Mouse (Mus musculus) adipose tissue, adult 10 weeks (tissue): ENCODE measurements around the gene Parl. TPM values are rescaled to one million over a fixed set of nuclear protein-coding genes. Genes with fewer than 3 reads are reported as not detected.

Experiments
- polyA plus RNA-seq: library from polyadenylated mRNA; stranded (reverse); fragments of 350-450 nt; fragmentation: Illumina TruSeq; extraction: RNeasy Lipid Tissue Mini Kit (QIAGEN cat#74804); gene quantifications from one replicate; pipeline ENCODE4 v1.2.3, GENCODE M21; 2014; ENCODE audit warnings: low read depth, low replicate concordance

Gene Parl
- polyA plus RNA-seq: 56.0 TPM

DNA sequence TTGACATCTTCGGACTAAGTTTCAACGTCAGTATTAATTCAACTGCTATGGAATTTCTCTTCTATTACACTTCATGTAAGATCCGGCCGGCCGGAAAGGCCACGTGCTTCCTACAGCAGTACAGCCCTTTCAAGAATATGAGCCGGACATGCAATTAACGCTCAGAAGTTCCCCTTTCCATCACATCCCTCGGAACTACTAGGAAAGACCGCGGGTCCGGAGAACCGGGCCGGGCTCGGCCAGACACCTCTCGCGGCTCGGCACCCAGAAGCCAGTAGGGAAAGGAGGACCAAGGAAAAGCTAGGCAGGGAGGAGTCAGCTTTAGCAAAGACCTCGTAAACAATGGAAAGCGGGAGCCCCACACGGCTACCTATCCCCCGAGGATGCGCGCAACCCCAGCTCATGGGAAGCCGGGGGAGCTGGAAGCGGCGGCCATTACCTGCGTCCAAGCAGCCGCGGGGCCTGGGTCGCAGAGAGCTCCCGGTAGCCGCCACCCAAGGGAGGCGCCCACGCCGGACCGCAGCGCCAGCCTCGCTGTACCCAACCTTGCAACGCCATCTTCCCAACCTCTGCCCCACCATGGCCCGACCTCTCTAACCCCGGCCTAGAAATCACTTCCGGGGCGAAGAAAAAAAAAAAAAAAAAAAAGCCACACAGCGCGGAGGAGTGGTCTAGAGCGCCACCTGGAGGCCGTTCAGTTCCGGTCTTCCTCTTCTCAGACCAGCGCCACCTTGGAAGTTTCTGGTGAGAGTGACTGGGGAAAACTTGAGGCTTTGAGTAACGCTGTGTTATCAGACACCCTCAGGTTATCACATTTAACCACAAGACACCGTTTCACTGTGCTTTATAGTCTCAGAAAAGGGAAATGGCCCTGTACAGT, at the start of gene Parl:
Gene Parl, minus strand, starts transcription at position 618 of the 880 bp plus-strand sequence.

DNA sequence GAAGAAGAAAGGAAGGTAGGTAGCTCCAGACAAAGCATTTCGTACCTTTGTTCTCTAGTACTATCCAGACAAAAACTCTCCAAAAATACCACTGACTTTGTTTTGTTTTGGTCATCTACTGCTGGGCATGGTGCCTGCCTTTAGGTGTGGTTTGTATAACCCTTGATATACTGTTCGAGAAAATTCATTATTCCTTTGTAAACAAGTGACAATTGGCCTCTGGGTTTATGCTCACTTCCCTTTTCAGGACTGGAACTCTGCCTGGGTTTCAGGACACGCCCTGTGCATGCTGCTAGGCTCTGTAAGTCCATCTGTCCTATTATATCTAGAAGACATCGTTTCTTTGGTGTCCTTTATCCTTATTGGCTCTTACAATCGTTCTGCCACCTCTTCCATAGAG, 23.1 kb upstream of the Parl start, which contains the start of gene Cyp2ab1:
Gene Cyp2ab1, minus strand, starts transcription at position 119 of the 400 bp plus-strand sequence.

DNA sequence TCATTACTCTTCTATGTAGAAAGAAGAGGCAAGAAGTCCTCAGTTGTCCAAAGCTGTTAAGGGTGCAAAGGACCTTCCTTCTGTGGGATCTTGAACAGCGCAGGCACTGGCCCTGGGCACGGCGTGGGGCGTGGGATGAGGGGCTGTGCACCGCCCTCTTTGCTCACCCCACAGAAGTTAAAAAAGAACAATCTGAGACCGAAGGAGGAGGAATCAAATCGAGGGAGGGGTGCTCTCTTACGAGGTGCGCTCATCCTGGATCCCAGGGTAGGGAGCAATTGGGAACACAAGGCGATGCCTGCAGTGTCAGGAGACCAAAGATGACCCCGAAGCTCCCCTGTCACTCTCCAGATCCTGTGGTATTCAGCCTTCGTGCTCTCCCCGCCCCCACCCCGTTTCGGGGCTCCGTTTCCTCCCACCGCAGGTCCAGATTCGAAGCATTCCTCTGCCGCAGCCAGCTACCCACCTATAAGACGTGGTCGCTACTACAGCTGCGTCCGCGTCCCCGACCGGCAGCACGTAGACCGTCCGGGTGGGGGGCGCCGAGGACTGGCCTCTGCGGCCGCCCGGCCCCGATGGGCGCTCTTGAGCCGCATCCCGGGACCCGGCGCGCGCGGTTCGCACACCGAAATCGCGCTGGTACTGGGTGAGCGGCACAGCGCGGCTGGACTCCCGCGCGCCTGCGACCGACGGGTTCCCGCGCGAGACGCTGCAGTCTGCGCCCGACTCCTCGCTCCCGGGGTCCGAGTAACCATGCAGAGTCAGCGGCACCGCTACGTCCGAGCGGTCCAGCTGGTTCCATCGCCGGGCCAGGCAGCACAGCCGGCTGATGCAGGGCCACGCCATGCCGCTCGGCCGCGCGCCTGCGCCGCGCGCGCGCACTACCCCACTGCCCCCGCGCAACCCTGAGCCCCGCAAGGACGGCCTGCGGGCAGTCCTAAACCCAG, 61.4 kb downstream of the Parl start, which contains the start of gene Map6d1:
Gene Map6d1, minus strand, starts transcription at position 891 of the 947 bp plus-strand sequence.

Other genes with a start within 250 kb of the Parl start
- gene Klhl24, start 204.8 kb downstream of the Parl start, polyA plus RNA-seq: 28.8 TPM
- gene Yeats2, start 161.3 kb downstream of the Parl start, polyA plus RNA-seq: 27.6 TPM
- 0.09 TPM for gene Map6d1, start 61.0 kb downstream of the Parl start, polyA plus RNA-seq
- 1.8 TPM for gene Cyp2ab1, start 23.0 kb upstream of the Parl start, polyA plus RNA-seq
- gene Abcc5, start 124.0 kb upstream of the Parl start, polyA plus RNA-seq: 55.7 TPM
- 41.3 TPM for gene Eif2b5, start 196.4 kb upstream of the Parl start, polyA plus RNA-seq
- gene Dvl3, start 214.6 kb upstream of the Parl start, polyA plus RNA-seq: 25.8 TPM
- gene Ap2m1, start 233.1 kb upstream of the Parl start, polyA plus RNA-seq: 227 TPM
- gene Abcf3, start 246.2 kb upstream of the Parl start, polyA plus RNA-seq: 46.9 TPM